14 mouse cellular contexts compared by ENCODE assay signal in the genomic region with DNA sequence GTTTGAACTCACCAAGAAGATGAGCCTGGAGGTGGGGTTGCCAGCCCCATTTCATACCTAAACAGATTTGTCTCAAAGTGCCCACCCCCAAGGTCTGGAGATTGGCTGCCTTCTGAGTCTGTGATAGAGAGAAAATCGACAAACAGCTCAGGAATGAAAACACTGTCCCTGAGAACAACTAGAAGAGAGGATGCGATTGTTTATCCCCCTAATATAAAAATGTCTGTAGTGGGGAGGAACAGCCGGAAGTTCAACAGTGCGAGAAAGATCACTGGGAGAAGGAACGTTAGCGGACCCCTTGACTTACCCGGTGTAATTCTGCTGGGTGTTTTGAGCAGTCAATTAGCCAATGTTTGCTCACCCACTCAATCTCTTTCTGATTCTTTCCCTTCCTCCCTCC. TPM values are rescaled to one million over a fixed set of nuclear protein-coding genes. Genes with fewer than 3 reads are reported as not detected.
DNase-seq lines count a peak whose midpoint lies in the region; ATAC-seq and TF ChIP-seq lines count a peak whose summit lies in the region.
"Had no signal": no experiment of that assay in that cellular context is flagged by ENCODE, and none has a peak within 500 bp of the region (broad histone marks: within the 10 kb centered on the region; RNA-seq: fewer than 3 reads in every experiment).

No protein-coding gene starts in this region.

- WGBS in hindbrain, embryonic 14.5 days, result 52% methylated on average over 7 of the region's 7 CpGs
- 47% methylated on average over 7 of the region's 7 CpGs for WGBS in hindbrain, embryonic 13.5 days
- WGBS in lung, postnatal 0 days, result 9% methylated on average over 7 of the region's 7 CpGs
- 38% methylated on average over 7 of the region's 7 CpGs for WGBS in intestine, postnatal 0 days
- WGBS in neural tube, embryonic 15.5 days, result 45% methylated on average over 7 of the region's 7 CpGs

- TF ChIP-seq EP300 in lung, postnatal 0 days (IDR thresholded peaks at IDR 0.05), result no peak

- no peak for DNase-seq in hindbrain, embryonic 14.5 days (ENCODE audit: low spot score)
- DNase-seq in kidney, postnatal 14 days, result peak; percentile 43
- no peak for DNase-seq in kidney, postnatal 4 days
- peak; percentile 37 for DNase-seq in lung, postnatal 0 days (ENCODE audit: low spot score)
- DNase-seq in lung, postnatal 14 days, result no peak
- DNase-seq: adrenal gland, postnatal 36 days had no signal

- H3K9ac ChIP-seq in hindbrain, embryonic 14.5 days, result no peak overlapping the region
- no peak overlapping the region for H3K9ac ChIP-seq in hindbrain, embryonic 13.5 days
- no peak overlapping the region for H3K9ac ChIP-seq in lung, postnatal 0 days (replicated peaks; ENCODE audit: low read depth)
- no peak overlapping the region for H3K9ac ChIP-seq in intestine, postnatal 0 days (ENCODE audit: low read depth, low read length)
- H3K9ac ChIP-seq in neural tube, embryonic 15.5 days (replicated peaks), result no peak overlapping the region
- H3K9ac ChIP-seq: hindbrain, embryonic 12.5 days had no signal

- H3K4me3 ChIP-seq in hindbrain, embryonic 14.5 days (replicated peaks; ENCODE audit: low read length), result no peak overlapping the region
- H3K4me3 ChIP-seq in hindbrain, embryonic 13.5 days, result no peak overlapping the region
- H3K4me3 ChIP-seq in lung, postnatal 0 days (ENCODE audit: low read depth, low read length), result no peak overlapping the region
- H3K4me3 ChIP-seq in intestine, postnatal 0 days (ENCODE audit: low read depth, low read length), result no peak overlapping the region
- H3K4me3 ChIP-seq in neural tube, embryonic 15.5 days (replicated peaks), result no peak overlapping the region

- ATAC-seq in hindbrain, embryonic 14.5 days (ENCODE audit: low FRiP score), result no peak
- no peak for ATAC-seq in hindbrain, embryonic 13.5 days (ENCODE audit: low FRiP score)
- ATAC-seq in lung, postnatal 0 days, result no peak
- ATAC-seq in intestine, postnatal 0 days, result no peak
- no peak for ATAC-seq in neural tube, embryonic 15.5 days (ENCODE audit: low FRiP score)
- ATAC-seq: forebrain, embryonic 13.5 days; Patski had no signal

- no peaks in the 10 kb centered on the region for H3K36me3 ChIP-seq in hindbrain, embryonic 14.5 days (replicated peaks; ENCODE audit: control insufficient read depth, insufficient read depth)
- H3K36me3 ChIP-seq in hindbrain, embryonic 13.5 days, result no peaks in the 10 kb centered on the region
- H3K36me3 ChIP-seq in lung, postnatal 0 days (ENCODE audit: insufficient read depth, low read length), result no peaks in the 10 kb centered on the region
- H3K36me3 ChIP-seq in intestine, postnatal 0 days (ENCODE audit: control insufficient read depth, insufficient read depth), result no peaks in the 10 kb centered on the region
- no peaks in the 10 kb centered on the region for H3K36me3 ChIP-seq in neural tube, embryonic 15.5 days
- H3K36me3 ChIP-seq: G1E; hindbrain, embryonic 12.5 days had no signal

- H3K27ac ChIP-seq in hindbrain, embryonic 14.5 days, result no peak overlapping the region
- no peak overlapping the region for H3K27ac ChIP-seq in hindbrain, embryonic 13.5 days
- H3K27ac ChIP-seq in lung, postnatal 0 days (ENCODE audit: low read length), result peak overlapping the region; percentile 81; the same call in 1 of the 2 replicates
- no peak overlapping the region for H3K27ac ChIP-seq in intestine, postnatal 0 days (ENCODE audit: low read depth, low read length)
- no peak overlapping the region for H3K27ac ChIP-seq in neural tube, embryonic 15.5 days (replicated peaks)
- H3K27ac ChIP-seq: forebrain, embryonic 13.5 days; hindbrain, embryonic 12.5 days; macrophage had no signal

- peaks cover 5% of the 10 kb centered on the region; the same call in 1 of the 2 replicates for H3K4me1 ChIP-seq in hindbrain, embryonic 14.5 days (replicated peaks; ENCODE audit: control insufficient read depth, insufficient read depth, low read length)
- H3K4me1 ChIP-seq in hindbrain, embryonic 13.5 days (replicated peaks), result peaks cover 11% of the 10 kb centered on the region
- no peaks in the 10 kb centered on the region; the same call in 1 of the 2 replicates for H3K4me1 ChIP-seq in lung, postnatal 0 days (ENCODE audit: insufficient read depth, low read depth, low read length)
- 0 out of 2 replicates have a peak, but pooled peaks cover 3% of the 10 kb centered on the region for H3K4me1 ChIP-seq in intestine, postnatal 0 days (replicated peaks; ENCODE audit: control insufficient read depth, insufficient read depth, low read length)
- peaks cover 9% of the 10 kb centered on the region; the same call in 1 of the 2 replicates for H3K4me1 ChIP-seq in neural tube, embryonic 15.5 days

- no peaks in the 10 kb centered on the region for H3K9me3 ChIP-seq in hindbrain, embryonic 14.5 days (ENCODE audit: control insufficient read depth, low read length)
- no peaks in the 10 kb centered on the region for H3K9me3 ChIP-seq in hindbrain, embryonic 13.5 days
- H3K9me3 ChIP-seq in lung, postnatal 0 days (ENCODE audit: low read length), result no peaks in the 10 kb centered on the region
- H3K9me3 ChIP-seq in intestine, postnatal 0 days (ENCODE audit: control insufficient read depth), result no peaks in the 10 kb centered on the region
- no peaks in the 10 kb centered on the region for H3K9me3 ChIP-seq in neural tube, embryonic 15.5 days (replicated peaks)
- H3K9me3 ChIP-seq: forebrain, embryonic 13.5 days; G1E; hindbrain, embryonic 12.5 days had no signal

- 0 out of 2 replicates have a peak, but pooled peaks cover 10% of the 10 kb centered on the region for H3K27me3 ChIP-seq in hindbrain, embryonic 14.5 days (ENCODE audit: control insufficient read depth, insufficient read depth, low read length)
- peaks cover 42% of the 10 kb centered on the region for H3K27me3 ChIP-seq in hindbrain, embryonic 13.5 days
- no peaks in the 10 kb centered on the region for H3K27me3 ChIP-seq in lung, postnatal 0 days (replicated peaks; ENCODE audit: insufficient read depth, low read length)
- no peaks in the 10 kb centered on the region for H3K27me3 ChIP-seq in intestine, postnatal 0 days (replicated peaks; ENCODE audit: control insufficient read depth, insufficient read depth, low read length)
- H3K27me3 ChIP-seq in neural tube, embryonic 15.5 days (replicated peaks), result peaks cover 5% of the 10 kb centered on the region; the same call in 1 of the 2 replicates
- H3K27me3 ChIP-seq: Patski had no signal

- TF ChIP-seq CTCF in lung, postnatal 0 days (IDR thresholded peaks at IDR 0.05), result no peak
- no peak for TF ChIP-seq CTCF in intestine, postnatal 0 days (IDR thresholded peaks at IDR 0.05; ENCODE audit: low read depth)

- 0 out of 2 replicates have a peak overlapping the region, but pooled peaks have one; percentile 50 for H3K4me2 ChIP-seq in hindbrain, embryonic 14.5 days (replicated peaks)
- H3K4me2 ChIP-seq in hindbrain, embryonic 13.5 days, result no peak overlapping the region
- peak overlapping the region; percentile 0; the same call in 1 of the 2 replicates for H3K4me2 ChIP-seq in lung, postnatal 0 days (replicated peaks; ENCODE audit: low read depth, low read length)
- H3K4me2 ChIP-seq in intestine, postnatal 0 days (replicated peaks; ENCODE audit: low read depth), result peak overlapping the region; percentile 70; the same call in 1 of the 2 replicates
- no peak overlapping the region for H3K4me2 ChIP-seq in neural tube, embryonic 15.5 days

RNA-seq across cellular contexts. Expression of a gene that starts 38.1 kb away (rescaled TPM):
- 13.3 and 17.0 TPM in 2 replicates for polyA plus RNA-seq in hindbrain, embryonic 14.5 days (2014; fragmentation: Nextera tagmentation; extraction: Ambion mirVana)
- polyA plus RNA-seq in hindbrain, embryonic 13.5 days (2015; fragmentation: Nextera tagmentation; extraction: Ambion mirVana), result 8.5 and 10.7 TPM in 2 replicates
- polyA plus RNA-seq in lung, postnatal 0 days (2015; fragmentation: Nextera tagmentation; extraction: Ambion mirVana), result 10.1 and 11.7 TPM in 2 replicates
- 4.5 and 5.7 TPM in 2 replicates for polyA plus RNA-seq in intestine, postnatal 0 days (2015; fragmentation: Nextera tagmentation; extraction: Ambion mirVana)
- 9.2 and 15.2 TPM in 2 replicates for polyA plus RNA-seq in neural tube, embryonic 15.5 days (2015; fragmentation: Nextera tagmentation; extraction: Ambion mirVana)

RNA-seq across cellular contexts. Expression of a gene that starts 46.5 kb away (rescaled TPM):
- 5.8 and 6.7 TPM in 2 replicates for polyA plus RNA-seq in hindbrain, embryonic 14.5 days (2014; fragmentation: Nextera tagmentation; extraction: Ambion mirVana)
- polyA plus RNA-seq in hindbrain, embryonic 13.5 days (2015; fragmentation: Nextera tagmentation; extraction: Ambion mirVana), result 4.4 and 5.7 TPM in 2 replicates
- polyA plus RNA-seq in lung, postnatal 0 days (2015; fragmentation: Nextera tagmentation; extraction: Ambion mirVana), result 23.3 and 24.7 TPM in 2 replicates
- 7.9 and 9.2 TPM in 2 replicates for polyA plus RNA-seq in intestine, postnatal 0 days (2015; fragmentation: Nextera tagmentation; extraction: Ambion mirVana)
- 5.9 and 6.3 TPM in 2 replicates for polyA plus RNA-seq in neural tube, embryonic 15.5 days (2015; fragmentation: Nextera tagmentation; extraction: Ambion mirVana)

Comparison
In these comparisons a context has a peak if more than half of its experiments do, and no peak if none do; other contexts are left out.
1. DNase-seq: peak in kidney, postnatal 14 days (single experiment) and lung, postnatal 0 days (single experiment); none in hindbrain, embryonic 14.5 days (single experiment), kidney, postnatal 4 days (0 of 2) and lung, postnatal 14 days (single experiment).
2. H3K4me2 ChIP-seq: peak in hindbrain, embryonic 14.5 days (single experiment), lung, postnatal 0 days (single experiment) and intestine, postnatal 0 days (single experiment); none in hindbrain, embryonic 13.5 days (single experiment) and neural tube, embryonic 15.5 days (single experiment).